Mouse (Mus musculus): ENCODE measurements around the gene Slc25a44. TPM values are rescaled to one million over a fixed set of nuclear protein-coding genes. Genes with fewer than 3 reads are reported as not detected.

The Slc25a44 gene
- polyA plus RNA-seq, 1 experiment from 2014 or later = 18.4 TPM

DNA sequence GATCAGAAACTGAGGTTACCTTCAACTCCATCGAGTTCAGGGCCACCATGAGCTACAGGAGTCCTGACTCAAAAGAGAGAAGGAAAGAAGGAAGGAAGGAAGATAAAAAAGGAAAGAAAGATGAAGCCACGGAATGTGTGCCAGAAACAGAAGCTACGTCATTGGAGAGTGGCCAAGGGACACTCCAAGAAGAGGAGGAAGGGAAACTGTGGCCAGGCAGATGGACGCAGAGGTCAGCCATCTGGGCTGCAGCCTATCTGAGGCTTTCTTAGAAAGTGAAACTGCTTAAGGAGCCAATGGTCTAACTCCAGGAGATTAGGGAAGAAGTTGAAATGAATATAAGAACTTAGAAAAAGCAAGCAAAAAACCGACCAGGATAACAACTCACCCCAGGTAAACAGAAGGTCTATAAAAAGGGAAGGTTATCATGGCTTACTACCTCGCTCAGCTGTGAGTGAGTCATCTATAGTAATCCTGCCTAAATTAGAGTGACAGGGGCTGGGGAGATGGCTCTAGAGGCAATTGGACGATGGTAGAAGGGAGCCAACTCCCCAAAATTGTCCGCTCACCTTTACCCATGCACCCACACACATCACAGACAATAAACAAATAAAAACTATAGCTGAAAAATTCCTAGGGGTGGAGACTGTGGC is 21.7 kb upstream of the Slc25a44 start:
- peaks cover 9% of the 10 kb centered on the region; the same call in 1 of the 2 replicates for H3K4me1 ChIP-seq (ENCODE audit: control insufficient read depth, insufficient read depth, low read length)
- H3K27ac ChIP-seq (ENCODE audit: low read length) = no peak overlapping the region
- H3K27me3 ChIP-seq (ENCODE audit: control insufficient read depth, insufficient read depth, low read length) = no peaks in the 10 kb centered on the region
- 65% methylated on average over 8 of the region's 8 CpGs for WGBS
- no peak for ATAC-seq (ENCODE audit: insufficient number of reproducible peaks, insufficient read depth, low FRiP score, low read depth)
- no peaks in the 10 kb centered on the region for H3K36me3 ChIP-seq (ENCODE audit: control insufficient read depth, insufficient read depth, low read length)
- H3K4me2 ChIP-seq (replicated peaks; ENCODE audit: low read depth, low read length) = no peak overlapping the region
- H3K9me3 ChIP-seq (ENCODE audit: control insufficient read depth, low read depth, low read length) = no peaks in the 10 kb centered on the region
- no peak overlapping the region for H3K9ac ChIP-seq (replicated peaks; ENCODE audit: low read depth, low read length)
- no peak overlapping the region for H3K4me3 ChIP-seq (ENCODE audit: low read depth, low read length)

DNA sequence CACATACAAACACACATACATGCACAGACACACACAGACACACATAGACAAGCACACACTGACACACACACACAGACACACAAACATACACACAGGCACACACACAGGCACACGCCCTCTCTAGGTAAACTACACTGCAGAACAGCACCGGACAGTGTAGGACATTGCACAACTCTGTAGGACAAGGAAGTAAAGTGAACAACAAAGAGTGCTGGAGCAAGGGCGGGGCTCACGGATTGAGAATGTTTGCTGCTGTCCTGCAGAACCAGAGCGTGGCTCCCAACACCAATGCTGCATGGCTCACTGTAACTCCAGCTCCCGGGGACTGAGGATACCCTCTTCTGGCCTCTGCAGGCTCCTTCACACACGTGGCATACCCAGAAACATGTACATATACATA is 17.9 kb upstream of the Slc25a44 start:
- peak; percentile 64 for ATAC-seq (ENCODE audit: insufficient number of reproducible peaks, insufficient read depth, low FRiP score, low read depth)

DNA sequence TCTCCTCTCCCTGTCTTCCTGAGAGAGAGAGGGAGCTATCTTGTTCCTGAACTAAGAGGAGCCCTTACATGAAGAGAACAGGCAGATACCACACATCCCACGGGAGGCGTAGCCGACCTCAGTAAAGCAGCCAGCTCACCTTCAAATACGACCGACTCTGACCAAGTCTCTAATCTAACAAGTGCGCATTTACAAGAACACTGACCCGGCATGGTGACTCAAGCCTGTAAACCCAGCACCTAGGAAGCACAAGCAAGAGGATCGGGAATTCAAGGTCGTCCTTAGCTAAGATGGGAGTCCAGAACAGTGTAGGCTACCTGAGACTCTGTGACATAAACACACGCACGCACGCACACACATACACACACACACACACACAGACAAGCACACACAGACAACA is 17.5 kb upstream of the Slc25a44 start:
- H3K4me1 ChIP-seq (ENCODE audit: control insufficient read depth, insufficient read depth, low read length) = 0 out of 2 replicates have a peak, but pooled peaks cover 9% of the 10 kb centered on the region
- no peak for ATAC-seq (ENCODE audit: insufficient number of reproducible peaks, insufficient read depth, low FRiP score, low read depth)
- no peak overlapping the region for H3K27ac ChIP-seq (ENCODE audit: low read length)
- no peak overlapping the region for H3K9ac ChIP-seq (replicated peaks; ENCODE audit: low read depth, low read length)
- no peaks in the 10 kb centered on the region for H3K27me3 ChIP-seq (ENCODE audit: control insufficient read depth, insufficient read depth, low read length)
- H3K4me3 ChIP-seq (ENCODE audit: low read depth, low read length) = no peak overlapping the region
- WGBS = 78% methylated on average over 12 of the region's 12 CpGs
- no peaks in the 10 kb centered on the region for H3K9me3 ChIP-seq (ENCODE audit: control insufficient read depth, low read depth, low read length)
- H3K36me3 ChIP-seq (ENCODE audit: control insufficient read depth, insufficient read depth, low read length) = no peaks in the 10 kb centered on the region
- H3K4me2 ChIP-seq (replicated peaks; ENCODE audit: low read depth, low read length) = no peak overlapping the region

More for the DNA sequence above, 17.9 kb upstream of the Slc25a44 start:
- Histone ChIP-seq H3K4me3 (ENCODE audit: low read depth, low read length) (no peak overlapping the region), H3K4me2 (replicated peaks; ENCODE audit: low read depth, low read length) (no peak overlapping the region), H3K9me3 (ENCODE audit: control insufficient read depth, low read depth, low read length) (no peaks in the 10 kb centered on the region), H3K4me1 (ENCODE audit: control insufficient read depth, insufficient read depth, low read length) (0 out of 2 replicates have a peak, but pooled peaks cover 9% of the 10 kb centered on the region), H3K27me3 (ENCODE audit: control insufficient read depth, insufficient read depth, low read length) (no peaks in the 10 kb centered on the region), H3K9ac (replicated peaks; ENCODE audit: low read depth, low read length) (no peak overlapping the region), H3K27ac (ENCODE audit: low read length) (no peak overlapping the region), H3K36me3 (ENCODE audit: control insufficient read depth, insufficient read depth, low read length) (no peaks in the 10 kb centered on the region)
- WGBS = 57% methylated on average over 7 of the region's 7 CpGs

DNA sequence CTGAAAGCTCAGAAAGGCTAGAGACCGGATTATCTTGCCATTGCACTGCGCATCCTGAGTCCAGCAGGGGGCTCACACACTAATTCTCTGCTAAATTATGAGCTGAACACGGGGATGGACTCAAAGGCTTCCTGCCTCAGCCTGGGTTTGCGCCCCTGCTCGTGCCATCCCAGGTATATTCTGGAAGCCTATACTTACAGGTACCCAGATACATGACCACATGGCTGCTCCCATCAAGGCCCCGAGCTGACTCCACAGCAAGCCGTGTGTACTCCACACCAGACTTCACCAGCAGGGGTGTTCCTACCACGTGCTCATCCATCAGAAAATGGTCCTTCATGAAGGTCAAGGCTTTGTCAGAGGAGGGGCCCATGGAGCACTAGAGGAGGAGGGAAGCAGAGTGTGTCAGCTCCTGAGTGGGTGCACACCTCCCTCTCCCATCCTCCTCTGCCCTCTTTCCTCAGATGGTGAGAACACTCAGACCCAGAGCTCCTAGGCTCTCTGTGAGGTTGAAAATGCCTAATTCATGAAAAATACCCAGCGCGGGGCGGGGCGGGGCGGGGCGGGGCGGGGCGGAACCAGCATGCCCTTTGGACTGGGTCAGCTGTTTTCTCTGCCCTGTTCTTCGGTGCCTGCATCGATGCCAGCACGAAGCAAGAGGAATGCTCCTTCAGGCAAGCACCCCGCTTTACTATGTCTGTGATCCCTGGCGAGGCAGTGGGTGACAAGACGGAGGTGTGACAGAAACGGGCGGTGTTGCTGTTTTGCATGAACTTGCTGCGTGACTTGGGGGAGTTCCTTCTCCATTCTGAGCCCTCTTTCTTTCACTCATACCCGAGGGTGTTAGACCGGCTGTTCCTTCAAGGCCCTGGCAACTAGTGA is 15.8 kb upstream of the Slc25a44 start:
- no peak overlapping the region for H3K27ac ChIP-seq (ENCODE audit: low read length)
- H3K9ac ChIP-seq (replicated peaks; ENCODE audit: low read depth, low read length) = no peak overlapping the region
- H3K27me3 ChIP-seq (ENCODE audit: control insufficient read depth, insufficient read depth, low read length) = no peaks in the 10 kb centered on the region
- H3K4me1 ChIP-seq (ENCODE audit: control insufficient read depth, insufficient read depth, low read length) = 0 out of 2 replicates have a peak, but pooled peaks cover 9% of the 10 kb centered on the region
- H3K36me3 ChIP-seq (ENCODE audit: control insufficient read depth, insufficient read depth, low read length) = no peaks in the 10 kb centered on the region
- ATAC-seq (ENCODE audit: insufficient number of reproducible peaks, insufficient read depth, low FRiP score, low read depth) = 0 out of 2 replicates have a peak, but pooled peaks have one; percentile 20
- 18% methylated on average over 27 of the region's 27 CpGs for WGBS
- no peaks in the 10 kb centered on the region for H3K9me3 ChIP-seq (ENCODE audit: control insufficient read depth, low read depth, low read length)
- H3K4me3 ChIP-seq (ENCODE audit: low read depth, low read length) = no peak overlapping the region
- H3K4me2 ChIP-seq (replicated peaks; ENCODE audit: low read depth, low read length) = peak overlapping the region; percentile 19; the same call in 1 of the 2 replicates

DNA sequence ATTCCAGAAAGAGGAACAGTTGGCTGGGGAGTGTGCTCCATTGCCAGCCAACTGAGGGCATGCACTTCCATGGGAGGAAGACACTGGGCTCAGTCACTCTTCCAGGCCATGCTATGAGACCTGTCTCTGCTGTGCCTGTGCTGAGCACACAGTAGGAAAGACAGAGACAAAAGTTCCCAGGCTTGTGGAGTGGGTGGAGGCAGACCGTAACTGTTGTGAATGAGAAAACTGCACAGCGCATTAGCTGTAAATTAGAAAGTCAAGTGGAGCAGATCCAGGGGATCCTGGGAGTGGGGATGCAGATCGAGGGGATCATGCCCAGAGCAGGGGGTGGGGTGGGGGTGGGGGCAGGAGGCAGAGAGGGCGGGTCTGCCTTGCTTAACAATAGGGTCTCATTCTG is 14.6 kb upstream of the Slc25a44 start:
- Histone ChIP-seq H3K9ac (replicated peaks; ENCODE audit: low read depth, low read length) (no peak overlapping the region), H3K4me2 (replicated peaks; ENCODE audit: low read depth, low read length) (no peak overlapping the region), H3K4me1 (ENCODE audit: control insufficient read depth, insufficient read depth, low read length) (0 out of 2 replicates have a peak, but pooled peaks cover 9% of the 10 kb centered on the region), H3K36me3 (ENCODE audit: control insufficient read depth, insufficient read depth, low read length) (no peaks in the 10 kb centered on the region), H3K4me3 (ENCODE audit: low read depth, low read length) (no peak overlapping the region), H3K27me3 (ENCODE audit: control insufficient read depth, insufficient read depth, low read length) (no peaks in the 10 kb centered on the region), H3K9me3 (ENCODE audit: control insufficient read depth, low read depth, low read length) (no peaks in the 10 kb centered on the region), H3K27ac (ENCODE audit: low read length) (no peak overlapping the region)
- WGBS = 75% methylated on average over 4 of the region's 4 CpGs
- no peak for ATAC-seq (ENCODE audit: insufficient number of reproducible peaks, insufficient read depth, low FRiP score, low read depth)

DNA sequence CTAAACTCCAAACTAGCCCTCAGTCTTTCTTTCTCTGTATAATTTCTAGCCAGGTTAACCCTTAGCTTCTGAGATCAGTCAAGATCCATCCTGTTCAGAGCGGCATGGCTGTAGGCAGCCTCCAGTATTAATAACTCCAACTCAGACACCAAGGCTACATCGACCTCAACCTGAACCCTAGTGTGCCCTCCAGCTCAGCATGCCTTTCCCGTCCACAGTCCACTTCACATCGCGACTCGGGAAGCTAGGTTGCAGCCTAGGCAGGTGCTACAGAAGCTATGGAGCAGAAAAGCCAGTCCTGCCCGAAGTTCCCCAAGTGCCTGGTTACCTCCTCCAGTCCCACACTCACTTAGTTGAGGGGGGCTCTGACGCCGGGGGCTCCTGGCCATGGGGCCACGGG is 12.5 kb upstream of the Slc25a44 start:
- Histone ChIP-seq H3K36me3 (ENCODE audit: control insufficient read depth, insufficient read depth, low read length) (no peaks in the 10 kb centered on the region), H3K4me2 (replicated peaks; ENCODE audit: low read depth, low read length) (peak overlapping the region; percentile 53), H3K27ac (ENCODE audit: low read length) (no peak overlapping the region), H3K27me3 (ENCODE audit: control insufficient read depth, insufficient read depth, low read length) (no peaks in the 10 kb centered on the region), H3K4me3 (ENCODE audit: low read depth, low read length) (no peak overlapping the region; the same call in 1 of the 2 replicates), H3K9ac (replicated peaks; ENCODE audit: low read depth, low read length) (no peak overlapping the region), H3K9me3 (ENCODE audit: control insufficient read depth, low read depth, low read length) (no peaks in the 10 kb centered on the region), H3K4me1 (ENCODE audit: control insufficient read depth, insufficient read depth, low read length) (0 out of 2 replicates have a peak, but pooled peaks cover 9% of the 10 kb centered on the region)
- ATAC-seq (ENCODE audit: insufficient number of reproducible peaks, insufficient read depth, low FRiP score, low read depth) = no peak
- 74% methylated on average over 10 of the region's 10 CpGs for WGBS

DNA sequence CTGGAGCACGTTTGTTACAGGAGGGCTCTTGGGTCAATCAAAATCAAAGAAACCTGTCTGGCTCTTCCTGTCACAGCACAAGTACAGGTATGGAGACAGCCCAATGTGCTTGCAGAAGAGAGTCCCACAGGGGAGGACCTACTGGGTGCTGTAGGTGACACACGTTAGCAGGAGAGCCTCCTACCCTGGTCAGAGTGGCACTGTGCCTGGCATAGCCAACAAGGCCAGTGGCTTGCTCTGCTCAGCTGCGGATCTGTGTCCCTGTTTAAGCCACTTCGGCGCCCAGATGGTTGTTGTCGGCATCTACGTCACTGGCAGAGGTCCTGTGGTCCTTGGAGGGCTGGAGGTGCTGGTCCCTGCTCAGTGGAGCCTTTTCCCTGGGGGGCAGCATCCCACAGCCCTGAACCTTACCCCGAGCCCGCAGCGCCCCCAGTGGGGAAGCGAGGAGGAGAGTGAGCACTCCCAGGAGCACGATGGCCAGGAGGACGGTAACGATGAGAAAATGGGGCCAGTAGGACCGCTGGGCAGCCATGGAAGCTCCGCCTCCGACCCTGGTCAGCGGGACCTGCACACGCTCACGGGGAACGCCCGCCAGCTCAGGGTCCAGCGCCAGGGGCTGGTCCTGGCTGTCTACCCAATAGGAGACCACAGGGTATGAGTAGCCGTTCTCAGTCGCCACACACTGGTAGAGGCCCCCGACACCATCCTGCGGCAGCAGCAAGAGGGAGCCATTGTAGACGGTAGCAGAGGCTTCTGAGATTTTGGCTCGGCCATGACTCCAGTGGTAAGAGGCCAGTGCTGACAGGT is 11.7 kb upstream of the Slc25a44 start:
- WGBS = 9% methylated on average over 29 of the region's 29 CpGs
- peak; percentile 84 for ATAC-seq (ENCODE audit: insufficient number of reproducible peaks, insufficient read depth, low FRiP score, low read depth)
- no peaks in the 10 kb centered on the region for H3K27me3 ChIP-seq (ENCODE audit: control insufficient read depth, insufficient read depth, low read length)
- H3K4me2 ChIP-seq (replicated peaks; ENCODE audit: low read depth, low read length) = peak overlapping the region; percentile 53
- H3K9me3 ChIP-seq (ENCODE audit: control insufficient read depth, low read depth, low read length) = no peaks in the 10 kb centered on the region
- peak overlapping the region; percentile 23 for H3K4me3 ChIP-seq (ENCODE audit: low read depth, low read length)
- H3K27ac ChIP-seq (ENCODE audit: low read length) = no peak overlapping the region
- H3K36me3 ChIP-seq (ENCODE audit: control insufficient read depth, insufficient read depth, low read length) = no peaks in the 10 kb centered on the region
- H3K9ac ChIP-seq (replicated peaks; ENCODE audit: low read depth, low read length) = 0 out of 2 replicates have a peak overlapping the region, but pooled peaks have one; percentile 7
- 0 out of 2 replicates have a peak, but pooled peaks cover 9% of the 10 kb centered on the region for H3K4me1 ChIP-seq (ENCODE audit: control insufficient read depth, insufficient read depth, low read length)

DNA sequence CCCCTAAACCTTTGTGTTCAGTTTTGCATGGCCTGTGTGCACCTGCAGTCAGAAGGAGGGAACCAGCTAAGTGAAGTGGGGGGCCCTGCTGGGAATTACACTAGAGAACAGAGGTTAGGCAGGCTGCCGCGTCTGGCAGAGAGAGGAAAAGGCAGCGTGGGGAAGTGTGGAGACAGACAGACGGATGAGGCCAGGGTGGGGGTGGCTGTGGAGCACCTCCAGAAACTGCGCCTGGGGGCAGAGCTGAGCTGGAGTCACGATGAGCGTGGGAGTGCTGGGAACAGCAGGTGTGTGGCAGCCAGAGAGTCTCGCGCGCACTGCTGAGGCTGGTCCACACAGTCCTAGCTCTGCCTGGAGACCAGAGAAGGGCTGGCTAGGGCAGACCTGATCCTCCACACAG is 10.6 kb upstream of the Slc25a44 start:
- H3K9me3 ChIP-seq (ENCODE audit: control insufficient read depth, low read depth, low read length) = no peaks in the 10 kb centered on the region

More for the DNA sequence above, 10.6 kb upstream of the Slc25a44 start:
- no peak overlapping the region for H3K4me2 ChIP-seq (replicated peaks; ENCODE audit: low read depth, low read length)
- H3K36me3 ChIP-seq (ENCODE audit: control insufficient read depth, insufficient read depth, low read length) = no peaks in the 10 kb centered on the region
- no peak overlapping the region for H3K9ac ChIP-seq (replicated peaks; ENCODE audit: low read depth, low read length)
- H3K4me3 ChIP-seq (ENCODE audit: low read depth, low read length) = no peak overlapping the region
- WGBS = 61% methylated on average over 10 of the region's 10 CpGs
- no peaks in the 10 kb centered on the region for H3K27me3 ChIP-seq (ENCODE audit: control insufficient read depth, insufficient read depth, low read length)
- no peak overlapping the region for H3K27ac ChIP-seq (ENCODE audit: low read length)
- ATAC-seq (ENCODE audit: insufficient number of reproducible peaks, insufficient read depth, low FRiP score, low read depth) = no peak
- H3K4me1 ChIP-seq (ENCODE audit: control insufficient read depth, insufficient read depth, low read length) = 0 out of 2 replicates have a peak, but pooled peaks cover 1% of the 10 kb centered on the region
